Mouse (Mus musculus) liver, adult 2 months (tissue): ENCODE data around the gene Ei24. TPM values are rescaled to one million over a fixed set of nuclear protein-coding genes. Genes with fewer than 3 reads are reported as not detected.

Experiments
- DNase-seq: peaks from one replicate; pipeline ENCODE4 v3.0.0-alpha.2; 2011; ENCODE audit warnings: low read depth, low spot score; ENCODE audit errors: extremely low read depth
- H3K27ac ChIP-seq: fragments of 200-500 bp; replicated peaks from 2 replicates; pipeline ENCODE4 v1.5.1; 2012; ENCODE audit warnings: low read depth, mild to moderate bottlenecking, control low read depth, inconsistent platforms, low read length; ENCODE audit not compliant: insufficient read depth
- H3K27me3 ChIP-seq: fragments of 200-500 bp; 2 replicates; pipeline ENCODE4 v1.6.1; 2012; ENCODE audit warnings: mild to moderate bottlenecking, moderate library complexity, low read length, inconsistent platforms; ENCODE audit not compliant: control insufficient read depth, insufficient read depth
- H3K36me3 ChIP-seq: fragments of 200-500 bp; 2 replicates; pipeline ENCODE4 v1.6.1; 2012; ENCODE audit warnings: low read length, inconsistent platforms; ENCODE audit not compliant: control insufficient read depth, insufficient read depth
- H3K4me1 ChIP-seq: fragments of 200-500 bp; 2 replicates; pipeline ENCODE4 v1.6.1; 2011; ENCODE audit warnings: low read length; ENCODE audit not compliant: control insufficient read depth, insufficient read depth
- H3K4me3 ChIP-seq: fragments of 200-500 bp; 2 replicates; pipeline ENCODE4 v1.5.1; 2011; ENCODE audit warnings: low read depth, mild to moderate bottlenecking, control low read depth, low read length, moderate library complexity; ENCODE audit not compliant: insufficient read depth
- H3K79me2 ChIP-seq: fragments of 200-500 bp; 2 replicates; pipeline ENCODE4 v1.6.1; 2012; ENCODE audit warnings: inconsistent platforms, mild to moderate bottlenecking, low read length, moderate library complexity; ENCODE audit not compliant: control insufficient read depth, insufficient read depth
- H3K9ac ChIP-seq: fragments of 200-500 bp; 2 replicates; pipeline ENCODE4 v1.6.1; 2012; ENCODE audit warnings: low read depth, mild to moderate bottlenecking, control low read depth, inconsistent platforms, low read length
- CTCF ChIP-seq: fragments of 200-500 bp; IDR thresholded peaks from 2 replicates; pipeline ENCODE4 v1.5.1; 2011; ENCODE audit warnings: low read depth, low read length, control low read depth
- POLR2A ChIP-seq: fragments of 200-500 bp; IDR thresholded peaks from 2 replicates; pipeline ENCODE4 v1.6.1; 2011; ENCODE audit warnings: low read length, control low read depth; ENCODE audit not compliant: insufficient read depth; ENCODE audit errors: extremely low read depth
- WGBS: fragments of 180-500 bp; shearing (Covaris S2); methylation state at CpG from one replicate; pipeline ENCODE4 v1.1.7; 2018; 5-methylcytosine and 5-hydroxymethylcytosine counted together
- polyA plus RNA-seq: library from polyadenylated mRNA; depleted of rRNA; stranded (reverse); fragments of >200 nt; gene quantifications from 2 replicates; pipeline ENCODE4 v1.2.3, GENCODE M21; 2012
- total RNA-seq: library from RNA; depleted of rRNA; stranded (reverse); fragments of >200 nt; gene quantifications from 2 replicates; pipeline ENCODE4 v1.2.3, GENCODE M21; 2014

Gene Ei24
- total and polyA plus RNA-seq, 2 experiments: 129 to 144 TPM

DNA sequence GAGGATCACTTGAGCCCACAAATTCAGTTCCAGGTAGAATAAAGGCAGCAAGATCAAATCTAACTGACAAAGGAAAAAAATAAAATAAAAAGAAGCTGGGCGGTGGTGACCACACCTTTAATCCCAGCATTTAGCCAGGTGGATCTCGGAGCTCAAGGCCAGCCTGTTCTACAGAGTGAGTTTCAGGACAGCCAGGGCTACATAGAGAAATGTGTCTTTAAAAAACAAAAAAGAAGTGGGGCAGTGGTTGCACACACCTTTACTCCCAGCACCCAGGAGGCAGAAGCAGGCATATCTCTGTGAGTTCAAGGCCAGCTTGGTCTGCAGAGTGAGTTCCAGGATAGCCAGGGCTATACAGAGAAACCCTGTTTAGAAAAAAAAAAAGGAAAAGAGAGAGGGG lies 4.8 kb upstream of the Ei24 start:
- Histone ChIP-seq H3K9ac (no peak overlapping the region), H3K27ac (no peak overlapping the region), H3K4me3 (no peak overlapping the region), H3K4me1 (peaks cover 10% of the 10 kb centered on the region), H3K36me3 (no peaks in the 10 kb centered on the region), H3K27me3 (no peaks in the 10 kb centered on the region), H3K79me2 (peaks cover 2% of the 10 kb centered on the region)
- TF ChIP-seq CTCF (no peak), POLR2A (no peak)
- DNase-seq: no peak
- WGBS: 89% methylated on average over 2 of the region's 2 CpGs

DNA sequence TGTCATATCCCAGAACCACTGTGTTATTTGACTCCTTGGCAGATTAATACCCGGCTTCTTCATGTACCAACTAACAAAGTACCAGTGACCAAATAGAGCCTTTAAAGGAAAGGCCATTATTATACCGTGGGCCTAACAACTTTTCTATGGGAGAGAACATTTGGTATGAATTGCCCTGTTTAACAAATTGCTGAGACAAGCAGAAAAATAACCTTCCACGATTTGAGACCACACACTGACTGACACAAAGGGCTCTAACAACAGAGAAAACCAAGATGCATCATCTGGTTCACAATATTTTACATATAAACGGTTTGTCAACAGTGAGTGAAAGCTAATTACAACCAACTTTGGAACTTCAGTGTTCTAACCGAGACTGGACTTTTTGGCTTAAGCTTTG lies 969 bp downstream of the Ei24 start:
- H3K79me2 ChIP-seq: peaks cover 10% of the 10 kb centered on the region
- H3K4me3 ChIP-seq: peak overlapping the region; percentile 95
- H3K27me3 ChIP-seq: no peaks in the 10 kb centered on the region
- 5% methylated on average over 5 of the region's 5 CpGs for WGBS
- H3K27ac ChIP-seq: peak overlapping the region; percentile 98
- H3K36me3 ChIP-seq: peaks cover 8% of the 10 kb centered on the region
- peaks cover 25% of the 10 kb centered on the region for H3K4me1 ChIP-seq
- peak overlapping the region; percentile 95 for H3K9ac ChIP-seq
- TF ChIP-seq POLR2A: no peak
- TF ChIP-seq CTCF: no peak
- DNase-seq: peak; percentile 59

DNA sequence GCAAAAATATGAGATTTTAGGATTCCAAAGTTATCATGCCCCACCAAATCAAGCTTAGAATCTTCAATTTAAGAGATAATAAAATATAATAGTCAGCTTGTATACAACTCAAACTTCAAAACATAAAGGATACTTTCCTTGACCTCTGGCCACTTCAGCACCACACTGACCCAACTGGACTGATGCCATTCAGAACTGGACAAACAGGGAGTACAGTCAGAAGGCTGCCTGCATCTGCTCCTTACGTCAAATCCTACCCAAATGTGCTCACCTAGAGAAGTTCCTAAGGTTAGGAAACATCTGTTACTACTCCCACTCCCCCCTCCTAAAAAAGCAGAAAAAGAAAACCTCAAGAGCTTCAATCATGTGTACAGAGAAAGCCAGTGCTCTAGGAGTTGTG lies 1.6 kb downstream of the Ei24 start:
- TF ChIP-seq POLR2A (no peak), CTCF (no peak)
- Histone ChIP-seq H3K27me3 (no peaks in the 10 kb centered on the region), H3K36me3 (peaks cover 13% of the 10 kb centered on the region), H3K79me2 (peaks cover 12% of the 10 kb centered on the region), H3K4me1 (peaks cover 25% of the 10 kb centered on the region), H3K9ac (no peak overlapping the region), H3K27ac (no peak overlapping the region), H3K4me3 (peak overlapping the region; percentile 29; the same call in 1 of the 2 replicates)
- DNase-seq: peak; percentile 89
- 18% methylated on average over 1 of the region's 1 CpGs for WGBS

DNA sequence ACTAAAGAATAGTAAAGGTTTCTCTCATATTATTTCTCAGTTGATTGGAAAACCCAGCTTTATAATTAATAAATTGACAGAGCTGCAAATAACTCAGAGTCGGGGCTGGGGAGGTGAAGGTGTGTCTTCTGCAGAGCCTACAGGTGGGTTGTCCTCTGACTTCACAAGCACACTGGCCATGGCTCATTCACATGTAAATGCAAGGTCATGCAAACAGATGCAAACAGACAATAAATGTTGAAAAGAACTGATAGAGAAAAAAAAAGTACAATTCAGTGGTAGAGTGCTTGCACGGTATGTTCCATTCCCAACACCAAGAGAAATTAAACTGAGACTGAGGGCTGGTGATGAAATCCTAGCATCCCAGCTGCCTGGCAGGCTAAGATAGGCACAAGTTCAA lies 2.7 kb downstream of the Ei24 start:
- Histone ChIP-seq H3K9ac (no peak overlapping the region), H3K27me3 (no peaks in the 10 kb centered on the region), H3K4me3 (no peak overlapping the region), H3K4me1 (peaks cover 25% of the 10 kb centered on the region), H3K27ac (0 out of 2 replicates have a peak overlapping the region, but pooled peaks have one; percentile 37), H3K79me2 (peaks cover 12% of the 10 kb centered on the region), H3K36me3 (peaks cover 23% of the 10 kb centered on the region)
- DNase-seq: peak; percentile 87
- WGBS: 34% methylated on average over 2 of the region's 2 CpGs
- TF ChIP-seq CTCF (no peak), POLR2A (no peak)

DNA sequence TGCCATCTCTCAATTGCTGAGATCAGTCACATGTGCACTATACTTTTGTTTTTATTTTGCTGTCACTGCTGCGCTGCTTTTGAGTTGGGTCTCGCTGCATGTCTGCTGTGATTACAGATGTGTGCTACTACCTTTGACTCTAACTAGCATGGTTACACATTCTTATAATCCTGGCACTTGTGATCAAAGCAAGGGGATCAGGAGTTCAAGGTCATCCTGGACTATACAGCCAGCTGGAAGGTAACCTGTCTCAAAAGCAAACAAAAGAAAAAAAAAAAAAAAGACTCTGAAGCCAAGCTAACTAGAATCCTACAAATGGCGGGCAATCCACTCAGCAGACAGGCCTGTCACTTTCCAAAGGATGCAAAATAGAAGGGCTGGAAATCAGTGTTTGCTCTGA lies 5.0 kb downstream of the Ei24 start:
- 21% methylated on average over 3 of the region's 3 CpGs for WGBS
- DNase-seq: peak; percentile 98
- H3K4me1 ChIP-seq: peaks cover 22% of the 10 kb centered on the region
- TF ChIP-seq POLR2A (no peak), CTCF (no peak)
- peaks cover 12% of the 10 kb centered on the region for H3K79me2 ChIP-seq
- no peak overlapping the region for H3K4me3 ChIP-seq
- H3K36me3 ChIP-seq: peaks cover 40% of the 10 kb centered on the region
- H3K27ac ChIP-seq: peak overlapping the region; percentile 75
- no peaks in the 10 kb centered on the region for H3K27me3 ChIP-seq
- no peak overlapping the region for H3K9ac ChIP-seq

DNA sequence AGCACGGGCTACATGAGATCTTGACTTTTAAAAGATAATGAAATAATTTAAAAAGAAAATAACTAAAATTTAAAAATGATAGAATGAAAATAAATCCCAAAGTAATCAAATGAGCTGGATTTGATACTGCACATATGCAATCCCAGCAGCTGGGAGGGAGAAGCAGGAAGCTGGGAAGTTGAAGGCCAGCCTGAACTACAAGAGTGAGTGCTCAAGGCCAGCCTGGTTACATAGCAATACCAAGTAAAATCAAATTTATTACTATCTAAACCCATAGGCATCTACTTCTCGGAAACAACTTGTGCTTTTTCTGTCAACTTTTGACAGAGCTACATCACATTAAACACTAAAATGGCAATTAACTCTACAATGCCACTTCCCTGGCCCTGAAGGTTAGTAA lies 13.3 kb downstream of the Ei24 start:
- H3K4me3 ChIP-seq: no peak overlapping the region
- TF ChIP-seq POLR2A: no peak
- TF ChIP-seq CTCF: no peak
- no peaks in the 10 kb centered on the region for H3K79me2 ChIP-seq
- 82% methylated on average over 2 of the region's 2 CpGs for WGBS
- no peaks in the 10 kb centered on the region for H3K27me3 ChIP-seq
- no peaks in the 10 kb centered on the region for H3K4me1 ChIP-seq
- H3K36me3 ChIP-seq: peaks cover 78% of the 10 kb centered on the region
- no peak overlapping the region for H3K27ac ChIP-seq
- no peak for DNase-seq
- H3K9ac ChIP-seq: no peak overlapping the region
